Mouse (Mus musculus) lung, embryonic 16.5 days (tissue): Measurements from ENCODE around the gene Hcn2. TPM values are rescaled to one million over a fixed set of nuclear protein-coding genes. Genes with fewer than 3 reads are reported as not detected.
A peak's percentile ranks its signal among the peaks of the same experiment; 100 is the strongest.

ENCODE experiments used
- ATAC-seq: fragments of 200-750 bp; cut with Nextera tagmentation; 2 replicates; pipeline ENCODE4 v1.8.0; 2017; ENCODE audit warnings: low read depth, mild to moderate bottlenecking, moderate library complexity
- H3K27ac ChIP-seq: fragments of 300-500 bp; sonication (generic); 2 replicates; pipeline ENCODE4 v1.5.1; 2014; ENCODE audit warnings: mild to moderate bottlenecking, control low read depth, low read length
- H3K27me3 ChIP-seq: fragments of 300-500 bp; sonication (generic); 2 replicates; pipeline ENCODE4 v1.6.1; 2014; ENCODE audit warnings: low read depth, low read length, mixed read lengths; ENCODE audit not compliant: control insufficient read depth, insufficient read depth
- H3K36me3 ChIP-seq: fragments of 300-500 bp; sonication (generic); 2 replicates; pipeline ENCODE4 v1.6.1; 2014; ENCODE audit warnings: low read length; ENCODE audit not compliant: control insufficient read depth, insufficient read depth
- H3K4me1 ChIP-seq: fragments of 300-500 bp; sonication (generic); replicated peaks from 2 replicates; pipeline ENCODE4 v1.6.1; 2014; ENCODE audit warnings: low read length, mixed read lengths; ENCODE audit not compliant: control insufficient read depth, insufficient read depth
- H3K4me2 ChIP-seq: fragments of 300-500 bp; sonication (generic); 2 replicates; pipeline ENCODE4 v1.6.1; 2014; ENCODE audit warnings: low read depth, low read length, control low read depth
- H3K4me3 ChIP-seq: fragments of 300-500 bp; sonication (generic); 2 replicates; pipeline ENCODE4 v1.5.1; 2014; ENCODE audit warnings: mild to moderate bottlenecking, low read length, control low read depth
- H3K9ac ChIP-seq: fragments of 300-500 bp; sonication (generic); 2 replicates; pipeline ENCODE4 v1.6.1; 2014; ENCODE audit warnings: low read length, control low read depth
- H3K9me3 ChIP-seq: fragments of 300-500 bp; sonication (generic); 2 replicates; pipeline ENCODE4 v1.6.1; 2016; ENCODE audit warnings: low read length; ENCODE audit not compliant: control insufficient read depth
- WGBS: fragments of 180-500 bp; shearing (Covaris S2); extraction: QIAGEN DNeasy Blood & Tissue Kit; methylation state at CpG from one replicate; pipeline ENCODE4 v1.1.7; 2014; 5-methylcytosine and 5-hydroxymethylcytosine counted together
- polyA plus RNA-seq: library from polyadenylated mRNA; unstranded; fragments of >200 nt; fragmentation: Nextera tagmentation; extraction: Ambion mirVana; gene quantifications from 2 replicates; pipeline ENCODE4 v1.2.1, GENCODE M21; 2015

The Hcn2 gene
- not detected in 2 replicates for polyA plus RNA-seq

DNA sequence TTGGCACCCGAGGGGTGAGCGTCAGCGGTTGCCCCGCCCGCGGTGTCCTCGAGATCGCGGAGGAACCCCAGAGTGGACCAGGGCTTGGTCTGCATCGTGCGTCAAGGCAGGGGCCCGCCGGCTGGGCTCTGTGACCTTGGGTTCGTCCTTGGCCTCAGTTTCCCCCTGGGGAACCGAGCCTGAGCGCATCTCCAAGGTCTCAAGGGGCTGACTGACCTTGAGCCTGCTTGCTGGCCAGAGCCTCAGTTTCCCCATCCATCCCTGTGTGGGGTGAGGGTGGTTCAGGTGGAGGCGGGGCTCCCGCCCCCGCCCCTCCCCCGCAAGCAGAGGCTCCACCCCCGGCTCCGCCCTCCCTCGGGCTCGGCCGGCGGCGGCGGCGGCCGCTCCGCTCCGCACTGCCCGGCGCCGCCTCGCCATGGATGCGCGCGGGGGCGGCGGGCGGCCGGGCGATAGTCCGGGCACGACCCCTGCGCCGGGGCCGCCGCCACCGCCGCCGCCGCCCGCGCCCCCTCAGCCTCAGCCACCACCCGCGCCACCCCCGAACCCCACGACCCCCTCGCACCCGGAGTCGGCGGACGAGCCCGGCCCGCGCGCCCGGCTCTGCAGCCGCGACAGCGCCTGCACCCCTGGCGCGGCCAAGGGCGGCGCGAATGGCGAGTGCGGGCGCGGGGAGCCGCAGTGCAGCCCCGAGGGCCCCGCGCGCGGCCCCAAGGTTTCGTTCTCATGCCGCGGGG is at the start of gene Hcn2:
Hcn2 (plus strand) TSS at position 381 of the 734 bp plus-strand sequence.
- H3K36me3 ChIP-seq: peaks cover 7% of the 10 kb centered on the region
- peaks cover 37% of the 10 kb centered on the region for H3K27me3 ChIP-seq
- peak within 1 kb of the TSS; percentile 61 for H3K4me3 ChIP-seq
- no peak within 1 kb of the TSS for H3K27ac ChIP-seq
- peak within 1 kb of the TSS; percentile 54 for H3K9ac ChIP-seq
- peaks cover 13% of the 10 kb centered on the region for H3K4me1 ChIP-seq
- peak; percentile 18; the same call in 1 of the 2 replicates for ATAC-seq
- WGBS: 2% methylated on average over 57 of the region's 91 CpGs
- H3K9me3 ChIP-seq: no peaks in the 10 kb centered on the region
- peak within 1 kb of the TSS; percentile 79 for H3K4me2 ChIP-seq

DNA sequence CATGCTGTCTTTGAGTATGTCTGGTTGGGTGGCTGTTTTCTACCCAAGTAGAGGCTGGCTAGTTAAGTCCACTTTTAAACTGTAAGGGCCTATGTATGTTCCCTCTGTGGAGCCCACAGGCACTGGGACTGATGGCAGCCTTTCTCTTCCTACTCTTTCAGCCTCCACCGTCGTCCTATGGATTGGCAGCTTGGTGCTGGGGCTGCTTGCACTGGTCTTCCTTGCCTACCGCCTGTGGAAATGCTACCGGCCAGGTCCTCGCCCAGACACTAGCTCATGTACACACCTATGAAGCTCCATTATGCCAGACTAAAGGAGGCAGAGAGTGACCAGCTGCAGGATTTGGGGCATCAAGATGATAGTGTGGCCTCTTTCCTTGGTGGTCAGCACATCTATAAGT is 48.4 kb upstream of the Hcn2 start:
- H3K27me3 ChIP-seq: no peaks in the 10 kb centered on the region
- WGBS: 78% methylated on average over 5 of the region's 5 CpGs
- no peaks in the 10 kb centered on the region for H3K36me3 ChIP-seq
- no peak for ATAC-seq
- H3K4me3 ChIP-seq: no peak overlapping the region
- H3K4me2 ChIP-seq: no peak overlapping the region
- peaks cover 13% of the 10 kb centered on the region for H3K4me1 ChIP-seq
- H3K9ac ChIP-seq: no peak overlapping the region
- H3K9me3 ChIP-seq: no peaks in the 10 kb centered on the region
- H3K27ac ChIP-seq: no peak overlapping the region

DNA sequence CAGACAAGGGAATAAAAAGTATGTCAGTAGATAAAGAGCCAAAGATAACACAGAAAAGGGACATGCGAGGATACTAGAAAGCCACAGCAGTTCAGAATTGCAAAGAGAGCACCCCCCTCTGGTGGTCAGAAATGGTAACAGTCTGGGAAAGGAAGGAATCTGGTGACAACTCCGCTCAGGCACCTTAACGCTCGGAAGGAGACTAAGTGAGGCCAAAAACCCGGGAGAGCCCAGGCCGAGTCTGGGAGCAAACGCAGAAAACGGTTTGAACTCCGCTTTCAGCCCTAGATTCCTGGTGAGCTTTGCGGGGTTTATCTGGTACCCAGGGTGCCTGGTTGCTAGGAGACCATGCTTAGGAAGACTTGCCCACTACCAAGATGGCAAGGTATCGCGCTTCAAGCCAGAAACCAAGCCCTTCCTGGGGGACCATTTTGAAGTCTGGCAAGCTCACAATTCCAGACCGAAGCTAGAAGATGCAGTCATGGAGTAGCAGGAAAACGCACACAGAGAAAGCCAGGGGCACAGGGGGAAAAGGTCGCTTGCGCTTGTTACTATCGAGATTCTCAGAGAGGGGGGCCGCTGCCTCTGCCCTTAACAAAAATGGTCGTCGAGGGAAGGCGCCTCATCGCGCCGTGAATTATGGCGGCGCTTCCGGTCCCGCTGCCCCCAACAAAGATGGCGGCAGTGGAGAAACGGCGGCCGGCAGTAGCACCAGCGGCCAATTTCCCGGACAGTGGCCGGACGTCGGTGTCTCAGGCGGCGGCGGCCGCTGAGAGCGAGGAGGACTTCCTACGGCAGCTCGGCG is 47.5 kb upstream of the Hcn2 start, which contains the start of gene Tpgs1:
Tpgs1 (plus strand) TSS at position 599 of the 805 bp plus-strand sequence.
- Histone ChIP-seq H3K4me2 (peak within 1 kb of the TSS; percentile 88), H3K36me3 (no peaks in the 10 kb centered on the region), H3K9ac (peak within 1 kb of the TSS; percentile 79), H3K9me3 (no peaks in the 10 kb centered on the region), H3K4me1 (peaks cover 13% of the 10 kb centered on the region), H3K4me3 (peak within 1 kb of the TSS; percentile 69), H3K27ac (peak within 1 kb of the TSS; percentile 72), H3K27me3 (no peaks in the 10 kb centered on the region)
- ATAC-seq: peak; percentile 84
- under 1% methylated on average over 45 of the region's 45 CpGs for WGBS

DNA sequence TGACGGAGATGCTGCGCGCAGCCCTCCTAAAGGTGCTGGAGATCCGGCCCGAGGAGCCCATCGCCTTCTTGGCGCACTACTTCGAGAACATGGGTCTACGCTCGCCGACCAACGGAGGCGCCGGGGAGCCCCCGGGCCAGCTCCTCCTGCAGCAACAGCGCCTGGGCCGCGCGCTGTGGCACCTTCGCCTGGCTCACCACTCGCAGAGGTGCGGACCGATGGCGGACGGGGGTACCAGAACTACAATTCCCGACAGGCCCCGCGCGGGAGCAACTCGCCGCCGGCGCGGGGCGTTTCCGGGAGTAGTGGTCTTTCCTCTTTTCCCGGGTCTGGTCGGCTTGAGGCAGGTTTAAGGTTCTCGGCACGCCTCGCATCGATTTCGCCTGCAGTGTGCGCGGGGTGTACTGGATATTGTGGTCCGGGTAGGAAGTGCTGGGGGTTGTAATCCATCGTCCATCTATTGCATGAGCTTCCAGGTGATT is 46.8 kb upstream of the Hcn2 start:
- H3K9ac ChIP-seq: peak overlapping the region; percentile 79
- no peaks in the 10 kb centered on the region for H3K9me3 ChIP-seq
- WGBS: 1% methylated on average over 47 of the region's 47 CpGs
- ATAC-seq: peak; percentile 56
- H3K4me3 ChIP-seq: peak overlapping the region; percentile 69
- peak overlapping the region; percentile 72 for H3K27ac ChIP-seq
- H3K4me1 ChIP-seq: peaks cover 11% of the 10 kb centered on the region
- peak overlapping the region; percentile 88 for H3K4me2 ChIP-seq
- no peaks in the 10 kb centered on the region for H3K36me3 ChIP-seq
- no peaks in the 10 kb centered on the region for H3K27me3 ChIP-seq

DNA sequence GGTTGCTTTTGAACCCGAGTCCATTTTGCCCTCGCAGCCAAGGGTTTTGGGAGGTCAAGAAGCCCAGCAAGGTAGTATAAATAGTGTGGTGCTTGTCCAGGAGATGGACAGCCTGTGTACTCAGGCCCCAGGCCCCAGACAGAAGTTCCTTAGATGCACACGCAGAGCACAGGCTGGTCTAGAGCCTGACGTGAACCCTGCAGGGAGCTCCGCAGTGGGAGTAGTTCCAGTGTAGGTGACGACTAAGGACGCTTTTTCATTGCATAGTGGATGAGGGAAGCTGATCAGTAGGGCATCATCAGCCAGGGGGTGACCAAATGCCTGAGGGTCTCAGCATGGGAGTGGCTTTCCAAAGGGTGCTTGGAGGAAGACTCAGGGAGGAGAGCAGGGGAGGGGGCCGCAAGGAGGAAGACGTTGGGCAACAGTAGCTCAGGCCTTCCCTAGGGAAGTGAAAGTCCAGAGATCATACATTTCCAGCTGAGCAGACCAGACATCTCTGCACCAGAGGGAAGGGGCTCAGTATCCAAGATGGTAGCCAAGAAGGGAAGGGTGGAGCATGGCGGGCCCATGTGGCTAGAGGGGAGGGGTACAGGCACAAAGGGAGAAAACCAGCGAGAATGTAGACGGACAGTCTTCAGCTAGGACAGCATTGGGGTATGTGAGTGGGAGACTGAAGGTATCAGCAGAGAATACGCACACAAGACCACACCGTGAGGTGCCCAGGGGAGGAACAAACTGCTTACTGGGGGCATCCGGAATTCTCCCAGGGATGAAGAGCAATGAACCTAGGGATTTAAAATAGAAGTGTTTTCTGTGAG is 46.2 kb upstream of the Hcn2 start:
- peak overlapping the region; percentile 69 for H3K4me3 ChIP-seq
- WGBS: 31% methylated on average over 15 of the region's 15 CpGs
- H3K27me3 ChIP-seq: no peaks in the 10 kb centered on the region
- H3K36me3 ChIP-seq: no peaks in the 10 kb centered on the region
- H3K9ac ChIP-seq: peak overlapping the region; percentile 79
- H3K27ac ChIP-seq: no peak overlapping the region
- ATAC-seq: peak; percentile 8; the same call in 1 of the 2 replicates
- H3K4me1 ChIP-seq: peaks cover 11% of the 10 kb centered on the region
- peak overlapping the region; percentile 88 for H3K4me2 ChIP-seq
- H3K9me3 ChIP-seq: no peaks in the 10 kb centered on the region

DNA sequence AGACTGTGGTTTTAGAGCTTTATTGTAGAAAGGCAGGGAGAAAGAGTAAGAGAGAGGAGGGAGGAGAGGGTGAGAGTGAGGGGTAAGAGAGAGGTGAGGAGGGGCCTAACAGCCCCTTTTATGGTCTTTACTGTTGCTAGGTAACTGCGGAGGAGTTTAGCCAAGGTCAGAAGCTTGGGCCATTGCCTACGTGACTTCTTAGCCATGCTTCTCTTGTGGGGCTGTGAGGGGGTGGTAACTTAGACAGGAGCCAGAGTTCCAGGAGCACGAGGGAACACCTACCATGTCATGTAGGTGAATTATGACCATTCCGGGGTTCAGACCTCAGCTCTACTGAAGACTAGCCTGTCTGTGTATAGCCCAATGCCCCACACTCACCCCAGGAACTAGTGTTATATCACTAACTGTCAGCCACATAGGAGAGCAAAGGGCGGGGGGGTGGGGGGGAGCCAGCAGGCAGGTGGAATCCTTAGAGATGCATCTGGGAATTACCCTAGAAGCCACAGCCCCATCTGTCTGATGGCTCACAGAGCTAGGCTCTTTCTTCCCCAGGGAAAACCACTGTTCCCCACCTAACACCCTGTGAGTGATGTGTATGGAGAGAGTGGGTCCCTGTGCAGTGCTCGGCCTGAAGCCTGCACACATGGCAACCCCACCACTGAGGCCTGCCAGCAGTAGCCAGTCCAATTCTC is 44.9 kb upstream of the Hcn2 start:
- Histone ChIP-seq H3K36me3 (no peaks in the 10 kb centered on the region), H3K4me2 (no peak overlapping the region), H3K27me3 (no peaks in the 10 kb centered on the region), H3K4me3 (no peak overlapping the region), H3K4me1 (peaks cover 11% of the 10 kb centered on the region), H3K9ac (0 out of 2 replicates have a peak overlapping the region, but pooled peaks have one; percentile 9), H3K27ac (no peak overlapping the region), H3K9me3 (no peaks in the 10 kb centered on the region)
- WGBS: 49% methylated on average over 6 of the region's 6 CpGs
- ATAC-seq: no peak

DNA sequence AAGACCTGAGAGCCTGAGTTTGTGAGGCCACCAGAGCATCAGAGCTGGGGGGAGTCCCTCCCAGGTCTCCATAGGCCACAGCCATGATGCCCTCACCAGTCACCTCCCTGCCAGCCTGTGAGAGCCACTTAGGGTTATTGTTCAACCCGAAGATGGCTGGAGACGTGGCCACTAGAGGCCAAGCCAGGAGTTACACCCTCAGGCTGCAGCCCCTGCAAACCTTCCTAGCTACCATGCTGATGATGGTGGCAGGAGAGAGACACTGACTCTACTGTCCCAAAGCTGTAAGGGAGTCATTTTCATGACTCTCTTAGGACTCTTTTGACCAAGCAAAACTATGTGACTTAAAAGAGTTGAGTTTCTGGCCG is 44.4 kb upstream of the Hcn2 start:
- 51% methylated on average over 3 of the region's 3 CpGs for WGBS
- no peaks in the 10 kb centered on the region for H3K9me3 ChIP-seq
- H3K27me3 ChIP-seq: no peaks in the 10 kb centered on the region
- no peak overlapping the region for H3K27ac ChIP-seq
- ATAC-seq: no peak
- no peak overlapping the region for H3K9ac ChIP-seq
- H3K4me2 ChIP-seq: no peak overlapping the region
- peaks cover 11% of the 10 kb centered on the region for H3K4me1 ChIP-seq
- no peaks in the 10 kb centered on the region for H3K36me3 ChIP-seq
- H3K4me3 ChIP-seq: no peak overlapping the region

DNA sequence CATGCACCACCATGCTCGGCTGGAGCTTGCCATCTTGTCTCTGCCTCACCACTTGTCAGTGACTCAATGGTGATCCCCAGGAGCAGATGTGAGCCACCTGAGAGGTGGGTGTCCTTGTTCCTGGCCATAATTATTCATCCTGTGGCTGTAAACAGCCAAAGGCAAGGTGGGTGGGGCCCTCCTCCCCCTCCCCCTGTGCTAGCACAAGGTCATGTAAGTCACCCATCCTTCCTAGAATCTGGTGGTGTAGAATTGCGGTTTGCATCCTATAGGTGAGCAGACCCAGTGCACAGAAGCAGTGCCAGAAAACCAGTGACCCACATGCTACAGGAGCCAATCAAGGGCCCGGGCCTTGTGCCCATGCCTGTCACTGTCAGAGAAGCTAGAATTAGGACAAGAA is 43.4 kb upstream of the Hcn2 start:
- ATAC-seq: no peak

More for the DNA sequence above, 43.4 kb upstream of the Hcn2 start:
- 87% methylated on average over 3 of the region's 3 CpGs for WGBS
- Histone ChIP-seq H3K36me3 (no peaks in the 10 kb centered on the region), H3K9ac (no peak overlapping the region), H3K27ac (no peak overlapping the region), H3K4me1 (peaks cover 11% of the 10 kb centered on the region), H3K4me3 (no peak overlapping the region), H3K4me2 (no peak overlapping the region), H3K9me3 (no peaks in the 10 kb centered on the region), H3K27me3 (no peaks in the 10 kb centered on the region)
